Mouse (Mus musculus) neural tube, embryonic 13.5 days (tissue): ENCODE results near the gene Map3k15. TPM values are rescaled to one million over a fixed set of nuclear protein-coding genes. Genes with fewer than 3 reads are reported as not detected.

Experiments used
- ATAC-seq: fragments of 200-750 bp; cut with Nextera tagmentation; 2 replicates; pipeline ENCODE4 v1.8.0; 2017; ENCODE audit warnings: low read depth, mild to moderate bottlenecking, moderate TSS enrichment, moderate library complexity
- H3K27ac ChIP-seq: fragments of 300-500 bp; sonication (generic); replicated peaks from 2 replicates; pipeline ENCODE4 v1.5.1; 2015; ENCODE audit warnings: moderate library complexity, mild to moderate bottlenecking, inconsistent platforms
- H3K27me3 ChIP-seq: fragments of 300-500 bp; sonication (generic); 2 replicates; pipeline ENCODE4 v1.6.1; 2015; ENCODE audit warnings: mild to moderate bottlenecking, inconsistent platforms
- H3K36me3 ChIP-seq: fragments of 300-500 bp; sonication (generic); 2 replicates; pipeline ENCODE4 v1.6.1; 2015; ENCODE audit warnings: mild to moderate bottlenecking, inconsistent platforms
- H3K4me1 ChIP-seq: fragments of 300-500 bp; sonication (generic); replicated peaks from 2 replicates; pipeline ENCODE4 v1.6.1; 2015; ENCODE audit warnings: inconsistent platforms
- H3K4me2 ChIP-seq: fragments of 300-500 bp; sonication (generic); 2 replicates; pipeline ENCODE4 v1.6.1; 2015; ENCODE audit warnings: inconsistent platforms, mild to moderate bottlenecking, moderate library complexity
- H3K4me3 ChIP-seq: fragments of 300-500 bp; sonication (generic); 2 replicates; pipeline ENCODE4 v1.5.1; 2015; ENCODE audit warnings: mild to moderate bottlenecking, inconsistent platforms
- H3K9ac ChIP-seq: fragments of 300-500 bp; sonication (generic); 2 replicates; pipeline ENCODE4 v1.6.1; 2015; ENCODE audit warnings: moderate library complexity, mild to moderate bottlenecking, inconsistent platforms
- H3K9me3 ChIP-seq: fragments of 300-500 bp; sonication (generic); 2 replicates; pipeline ENCODE4 v1.6.1; 2016; ENCODE audit warnings: inconsistent platforms
- WGBS: fragments of 180-500 bp; shearing (Covaris S2); methylation state at CpG from one replicate; pipeline ENCODE4 v1.1.7; 2015; 5-methylcytosine and 5-hydroxymethylcytosine counted together
- polyA plus RNA-seq: library from polyadenylated mRNA; unstranded; fragments of >200 nt; fragmentation: Nextera tagmentation; extraction: Ambion mirVana; gene quantifications from 2 replicates; pipeline ENCODE4 v1.2.1, GENCODE M21; 2015

Map3k15 gene
- polyA plus RNA-seq, 1 experiment from 2014 or later: 0.17 TPM

GRCm38 (mm10) chrX:159976243-159976642 is 12.0 kb upstream of the Map3k15 start:
- H3K9ac ChIP-seq: no peak overlapping the region
- H3K27me3 ChIP-seq: peaks cover 34% of the 10 kb centered on the region; the same call in 1 of the 2 replicates
- H3K9me3 ChIP-seq: no peaks in the 10 kb centered on the region
- no peak overlapping the region for H3K4me2 ChIP-seq
- no peak overlapping the region for H3K27ac ChIP-seq
- H3K36me3 ChIP-seq: no peaks in the 10 kb centered on the region
- WGBS: 75% methylated on average over 3 of the region's 3 CpGs
- ATAC-seq: no peak
- H3K4me1 ChIP-seq: no peaks in the 10 kb centered on the region
- no peak overlapping the region for H3K4me3 ChIP-seq

- Histone ChIP-seq H3K4me3 (no peak overlapping the region), H3K9ac (no peak overlapping the region), H3K4me1 (no peaks in the 10 kb centered on the region), H3K9me3 (no peaks in the 10 kb centered on the region), H3K27ac (no peak overlapping the region), H3K36me3 (no peaks in the 10 kb centered on the region), H3K4me2 (no peak overlapping the region), H3K27me3 (peaks cover 35% of the 10 kb centered on the region)
- 93% methylated on average over 6 of the region's 6 CpGs for WGBS
- no peak for ATAC-seq
Measured at GRCm38 (mm10) chrX:159995808-159996207, 7.6 kb downstream of the Map3k15 start.

- Histone ChIP-seq H3K36me3 (no peaks in the 10 kb centered on the region), H3K4me3 (no peak overlapping the region), H3K27ac (no peak overlapping the region), H3K4me2 (no peak overlapping the region), H3K4me1 (no peaks in the 10 kb centered on the region), H3K9me3 (no peaks in the 10 kb centered on the region), H3K27me3 (peaks cover 23% of the 10 kb centered on the region), H3K9ac (no peak overlapping the region)
- no peak for ATAC-seq
- WGBS: 66% methylated on average over 1 of the region's 1 CpGs
Measured at GRCm38 (mm10) chrX:160053306-160053705, 65.1 kb downstream of the Map3k15 start.

- no peak for ATAC-seq
- Histone ChIP-seq H3K36me3 (no peaks in the 10 kb centered on the region), H3K27ac (no peak overlapping the region), H3K9me3 (no peaks in the 10 kb centered on the region), H3K27me3 (peaks cover 23% of the 10 kb centered on the region), H3K4me2 (no peak overlapping the region), H3K9ac (no peak overlapping the region), H3K4me1 (no peaks in the 10 kb centered on the region), H3K4me3 (no peak overlapping the region)
- WGBS: 75% methylated on average over 5 of the region's 5 CpGs
Measured at GRCm38 (mm10) chrX:160054643-160055042, 66.4 kb downstream of the Map3k15 start.

- H3K9ac ChIP-seq: no peak overlapping the region
- no peaks in the 10 kb centered on the region for H3K36me3 ChIP-seq
- no peaks in the 10 kb centered on the region for H3K4me1 ChIP-seq
- 72% methylated on average over 1 of the region's 1 CpGs for WGBS
- no peak overlapping the region for H3K4me2 ChIP-seq
- no peaks in the 10 kb centered on the region for H3K27me3 ChIP-seq
- ATAC-seq: no peak
- H3K9me3 ChIP-seq: no peaks in the 10 kb centered on the region
- no peak overlapping the region for H3K27ac ChIP-seq
- no peak overlapping the region for H3K4me3 ChIP-seq
Measured at GRCm38 (mm10) chrX:160091973-160092372, 103.7 kb downstream of the Map3k15 start.

GRCm38 (mm10) chrX:160107817-160108216 is 119.6 kb downstream of the Map3k15 start:
- Histone ChIP-seq H3K36me3 (no peaks in the 10 kb centered on the region), H3K27me3 (peaks cover 3% of the 10 kb centered on the region; the same call in 1 of the 2 replicates), H3K4me3 (no peak overlapping the region), H3K4me2 (no peak overlapping the region), H3K4me1 (no peaks in the 10 kb centered on the region), H3K27ac (no peak overlapping the region), H3K9ac (no peak overlapping the region), H3K9me3 (no peaks in the 10 kb centered on the region)
- ATAC-seq: no peak
- 78% methylated on average over 4 of the region's 4 CpGs for WGBS

GRCm38 (mm10) chrX:160113777-160114176 is 125.5 kb downstream of the Map3k15 start:
- 0 out of 2 replicates have a peak, but pooled peaks cover under 1% of the 10 kb centered on the region for H3K36me3 ChIP-seq
- no peak overlapping the region for H3K4me3 ChIP-seq
- no peak overlapping the region for H3K4me2 ChIP-seq
- no peak for ATAC-seq
- WGBS: 95% methylated on average over 1 of the region's 1 CpGs
- peaks cover 6% of the 10 kb centered on the region; the same call in 1 of the 2 replicates for H3K27me3 ChIP-seq
- no peak overlapping the region for H3K27ac ChIP-seq
- no peak overlapping the region for H3K9ac ChIP-seq
- no peaks in the 10 kb centered on the region for H3K4me1 ChIP-seq
- H3K9me3 ChIP-seq: no peaks in the 10 kb centered on the region

- H3K4me3 ChIP-seq: no peak overlapping the region
- ATAC-seq: no peak
- H3K4me2 ChIP-seq: no peak overlapping the region
- no peak overlapping the region for H3K9ac ChIP-seq
- H3K4me1 ChIP-seq: no peaks in the 10 kb centered on the region
- H3K27me3 ChIP-seq: peaks cover 6% of the 10 kb centered on the region; the same call in 1 of the 2 replicates
- no peaks in the 10 kb centered on the region for H3K9me3 ChIP-seq
- 0 out of 2 replicates have a peak, but pooled peaks cover 9% of the 10 kb centered on the region for H3K36me3 ChIP-seq
- no peak overlapping the region for H3K27ac ChIP-seq
Measured at GRCm38 (mm10) chrX:160116074-160116473, 127.8 kb downstream of the Map3k15 start.

- Histone ChIP-seq H3K9me3 (no peaks in the 10 kb centered on the region), H3K9ac (no peak overlapping the region), H3K27me3 (peaks cover 6% of the 10 kb centered on the region; the same call in 1 of the 2 replicates), H3K36me3 (0 out of 2 replicates have a peak, but pooled peaks cover 9% of the 10 kb centered on the region), H3K27ac (no peak overlapping the region), H3K4me1 (no peaks in the 10 kb centered on the region), H3K4me2 (no peak overlapping the region), H3K4me3 (no peak overlapping the region)
- 81% methylated on average over 3 of the region's 3 CpGs for WGBS
- ATAC-seq: peak; percentile 47; the same call in 1 of the 2 replicates
Measured at GRCm38 (mm10) chrX:160116658-160117057, 128.4 kb downstream of the Map3k15 start.

GRCm38 (mm10) chrX:160134136-160134843 is 146.1 kb downstream of the Map3k15 start:
- Histone ChIP-seq H3K4me1 (peaks cover 18% of the 10 kb centered on the region), H3K9ac (no peak overlapping the region), H3K27me3 (peaks cover 3% of the 10 kb centered on the region; the same call in 1 of the 2 replicates), H3K36me3 (peaks cover 12% of the 10 kb centered on the region), H3K4me3 (no peak overlapping the region), H3K4me2 (no peak overlapping the region), H3K27ac (no peak overlapping the region), H3K9me3 (no peaks in the 10 kb centered on the region)
- ATAC-seq: no peak
- 87% methylated on average over 11 of the region's 11 CpGs for WGBS

GRCm38 (mm10) chrX:160135719-160136118 is 147.5 kb downstream of the Map3k15 start:
- Histone ChIP-seq H3K4me1 (peaks cover 18% of the 10 kb centered on the region), H3K9me3 (no peaks in the 10 kb centered on the region), H3K9ac (no peak overlapping the region), H3K27ac (no peak overlapping the region), H3K4me3 (peak overlapping the region; percentile 62; the same call in 1 of the 2 replicates), H3K27me3 (peaks cover 3% of the 10 kb centered on the region; the same call in 1 of the 2 replicates), H3K36me3 (peaks cover 4% of the 10 kb centered on the region; the same call in 1 of the 2 replicates), H3K4me2 (peak overlapping the region; percentile 59)
- WGBS: 23% methylated on average over 6 of the region's 6 CpGs
- ATAC-seq: no peak

GRCm38 (mm10) chrX:160136153-160136552 is 147.9 kb downstream of the Map3k15 start:
- Histone ChIP-seq H3K9ac (no peak overlapping the region), H3K4me3 (peak overlapping the region; percentile 62), H3K36me3 (peaks cover under 1% of the 10 kb centered on the region; the same call in 1 of the 2 replicates), H3K9me3 (no peaks in the 10 kb centered on the region), H3K27me3 (peaks cover 3% of the 10 kb centered on the region; the same call in 1 of the 2 replicates), H3K27ac (no peak overlapping the region), H3K4me2 (peak overlapping the region; percentile 59), H3K4me1 (peaks cover 18% of the 10 kb centered on the region)
- WGBS: 30% methylated on average over 5 of the region's 5 CpGs
- ATAC-seq: no peak
